In genomic region chr1:177719029-177719427, GRCm38 (mm10) we compare ENCODE assay signal across 15 mouse cellular contexts. TPM values are rescaled to one million over a fixed set of nuclear protein-coding genes. Genes with fewer than 3 reads are reported as not detected.
DNase-seq lines count a peak whose midpoint lies in the region; ATAC-seq lines count a peak whose summit lies in the region.
"Had no signal": no experiment of that assay in that cellular context is flagged by ENCODE, and none has a peak within 500 bp of the region (broad histone marks: within the 10 kb centered on the region; RNA-seq: fewer than 3 reads in every experiment).

No protein-coding gene starts in this region.

- H3K27me3 ChIP-seq in forebrain, embryonic 12.5 days: peaks cover 19% of the 10 kb centered on the region
- peaks cover 17% of the 10 kb centered on the region; the same call in 1 of the 2 replicates for H3K27me3 ChIP-seq in forebrain, embryonic 10.5 days (ENCODE audit: poor library complexity, severe bottlenecking)
- no peaks in the 10 kb centered on the region for H3K27me3 ChIP-seq in neural tube, embryonic 12.5 days (replicated peaks)
- no peaks in the 10 kb centered on the region for H3K27me3 ChIP-seq in embryonic facial prominence, embryonic 14.5 days (replicated peaks; ENCODE audit: control insufficient read depth, insufficient read depth, low read length)
- H3K27me3 ChIP-seq in kidney, embryonic 14.5 days (ENCODE audit: control insufficient read depth, insufficient read depth, low read length): no peaks in the 10 kb centered on the region
- H3K27me3 ChIP-seq: limb, embryonic 13.5 days had no signal

- no peaks in the 10 kb centered on the region for H3K9me3 ChIP-seq in forebrain, embryonic 12.5 days
- no peaks in the 10 kb centered on the region for H3K9me3 ChIP-seq in forebrain, embryonic 10.5 days
- no peaks in the 10 kb centered on the region for H3K9me3 ChIP-seq in neural tube, embryonic 12.5 days
- no peaks in the 10 kb centered on the region for H3K9me3 ChIP-seq in embryonic facial prominence, embryonic 14.5 days (ENCODE audit: control insufficient read depth, low read length)
- H3K9me3 ChIP-seq in kidney, embryonic 14.5 days (ENCODE audit: control insufficient read depth, low read length): no peaks in the 10 kb centered on the region
- H3K9me3 ChIP-seq: limb, embryonic 13.5 days had no signal

- no peaks in the 10 kb centered on the region; the same call in 1 of the 2 replicates for H3K4me1 ChIP-seq in forebrain, embryonic 12.5 days
- peaks cover 11% of the 10 kb centered on the region for H3K4me1 ChIP-seq in forebrain, embryonic 10.5 days
- H3K4me1 ChIP-seq in neural tube, embryonic 12.5 days: peaks cover 12% of the 10 kb centered on the region; the same call in 1 of the 2 replicates
- no peaks in the 10 kb centered on the region for H3K4me1 ChIP-seq in embryonic facial prominence, embryonic 14.5 days (ENCODE audit: control insufficient read depth, insufficient read depth, low read length)
- no peaks in the 10 kb centered on the region for H3K4me1 ChIP-seq in kidney, embryonic 14.5 days (ENCODE audit: control insufficient read depth, insufficient read depth, low read length)
- H3K4me1 ChIP-seq: limb, embryonic 13.5 days had no signal

- H3K4me3 ChIP-seq in forebrain, embryonic 12.5 days (replicated peaks): no peak overlapping the region
- no peak overlapping the region for H3K4me3 ChIP-seq in forebrain, embryonic 10.5 days
- H3K4me3 ChIP-seq in neural tube, embryonic 12.5 days: no peak overlapping the region
- H3K4me3 ChIP-seq in embryonic facial prominence, embryonic 14.5 days (ENCODE audit: low read depth, low read length): no peak overlapping the region
- H3K4me3 ChIP-seq in kidney, embryonic 14.5 days (ENCODE audit: low read length): no peak overlapping the region
- H3K4me3 ChIP-seq: limb, embryonic 13.5 days had no signal

- no peak overlapping the region for H3K4me2 ChIP-seq in forebrain, embryonic 12.5 days
- no peak overlapping the region for H3K4me2 ChIP-seq in neural tube, embryonic 12.5 days (replicated peaks)
- H3K4me2 ChIP-seq in embryonic facial prominence, embryonic 14.5 days (ENCODE audit: low read depth, low read length): no peak overlapping the region
- no peak overlapping the region for H3K4me2 ChIP-seq in kidney, embryonic 14.5 days (replicated peaks; ENCODE audit: low read depth, low read length)
- H3K4me2 ChIP-seq: limb, embryonic 13.5 days had no signal

- ATAC-seq in forebrain, embryonic 12.5 days (ENCODE audit: low FRiP score): peak; percentile 69
- peak; percentile 61; the same call in 1 of the 2 replicates for ATAC-seq in neural tube, embryonic 12.5 days (ENCODE audit: low FRiP score, low read depth)
- peak; percentile 53; the same call in 1 of the 2 replicates for ATAC-seq in embryonic facial prominence, embryonic 14.5 days (ENCODE audit: low read depth)
- no peak for ATAC-seq in kidney, embryonic 14.5 days (ENCODE audit: low FRiP score, low TSS enrichment)

- no peak overlapping the region for H3K9ac ChIP-seq in forebrain, embryonic 12.5 days
- H3K9ac ChIP-seq in neural tube, embryonic 12.5 days: no peak overlapping the region
- H3K9ac ChIP-seq in embryonic facial prominence, embryonic 14.5 days (ENCODE audit: low read depth, low read length): no peak overlapping the region
- no peak overlapping the region for H3K9ac ChIP-seq in kidney, embryonic 14.5 days (ENCODE audit: low read depth, low read length)
- H3K9ac ChIP-seq: limb, embryonic 13.5 days had no signal

- no peaks in the 10 kb centered on the region for H3K36me3 ChIP-seq in forebrain, embryonic 12.5 days (replicated peaks)
- no peaks in the 10 kb centered on the region for H3K36me3 ChIP-seq in forebrain, embryonic 10.5 days (replicated peaks)
- no peaks in the 10 kb centered on the region for H3K36me3 ChIP-seq in neural tube, embryonic 12.5 days
- H3K36me3 ChIP-seq in embryonic facial prominence, embryonic 14.5 days (ENCODE audit: control insufficient read depth, insufficient read depth, low read length): no peaks in the 10 kb centered on the region
- H3K36me3 ChIP-seq in kidney, embryonic 14.5 days (ENCODE audit: control insufficient read depth, insufficient read depth, low read length): no peaks in the 10 kb centered on the region
- H3K36me3 ChIP-seq: limb, embryonic 13.5 days had no signal

- WGBS in forebrain, embryonic 12.5 days: 72% methylated on average over 3 of the region's 3 CpGs
- WGBS in forebrain, embryonic 10.5 days: 72% methylated on average over 3 of the region's 3 CpGs
- 70% methylated on average over 3 of the region's 3 CpGs for WGBS in neural tube, embryonic 12.5 days
- WGBS in embryonic facial prominence, embryonic 14.5 days: 59% methylated on average over 3 of the region's 3 CpGs
- 85% methylated on average over 3 of the region's 3 CpGs for WGBS in kidney, embryonic 14.5 days

- no peak overlapping the region for H3K27ac ChIP-seq in forebrain, embryonic 12.5 days
- no peak overlapping the region for H3K27ac ChIP-seq in forebrain, embryonic 10.5 days
- no peak overlapping the region for H3K27ac ChIP-seq in neural tube, embryonic 12.5 days
- no peak overlapping the region for H3K27ac ChIP-seq in embryonic facial prominence, embryonic 14.5 days (replicated peaks; ENCODE audit: low read depth, low read length)
- no peak overlapping the region for H3K27ac ChIP-seq in kidney, embryonic 14.5 days (ENCODE audit: low read depth, low read length)
- H3K27ac ChIP-seq: limb, embryonic 13.5 days had no signal

- DNase-seq in forebrain, embryonic 10.5 days (ENCODE audit: extremely low spot score, low spot score): no peak
- DNase-seq in neural tube, embryonic 10.5 days (ENCODE audit: extremely low spot score, low spot score): no peak
- DNase-seq in embryonic facial prominence, embryonic 14.5 days (ENCODE audit: low spot score): peak; percentile 22
- no peak for DNase-seq in cerebellum, postnatal 4 days (ENCODE audit: low spot score in 2 of 2)
- DNase-seq in right cerebral cortex, postnatal 14 days: no peak
- DNase-seq: B cell, adult 2 months; cerebellum, adult 18-20 months; heart, postnatal 10 days; kidney, adult 11 months; thymus, adult 18-20 months had no signal

RNA-seq across cellular contexts. Expression of gene 1700016C15Rik, which starts 10.6 kb away (rescaled TPM):
- 0.27 TPM in 1 of 2 replicates, not detected in the other for polyA plus RNA-seq in forebrain, embryonic 12.5 days (2016; fragmentation: Nextera tagmentation; extraction: Ambion mirVana)
- not detected in 2 replicates for polyA plus RNA-seq in forebrain, embryonic 10.5 days (2016; fragmentation: Nextera tagmentation; extraction: Ambion mirVana)
- polyA plus RNA-seq in neural tube, embryonic 12.5 days (2016; fragmentation: Nextera tagmentation; extraction: Ambion mirVana): 0.27 TPM in 1 of 2 replicates, not detected in the other
- 0.24 TPM in 1 of 2 replicates, not detected in the other for polyA plus RNA-seq in embryonic facial prominence, embryonic 14.5 days (2014; fragmentation: Nextera tagmentation; extraction: Ambion mirVana)
- polyA plus RNA-seq in kidney, embryonic 14.5 days (2014; fragmentation: Nextera tagmentation; extraction: Ambion mirVana): not detected in 2 replicates
- polyA plus RNA-seq: limb, embryonic 13.5 days; liver, embryonic 16.5 days had no signal
